Mouse (Mus musculus) neural tube, embryonic 13.5 days (tissue): ENCODE data around the gene Col18a1. TPM values are rescaled to one million over a fixed set of nuclear protein-coding genes. Genes with fewer than 3 reads are reported as not detected.
"Not testable (repeated sequence)": the region's sequence is repeated elsewhere in the genome, so short reads cannot be mapped to it uniquely, and the experiment has no call there.

ENCODE experiments used
- ATAC-seq: fragments of 200-750 bp; cut with Nextera tagmentation; 2 replicates; pipeline ENCODE4 v1.8.0; 2017; ENCODE audit warnings: low read depth, mild to moderate bottlenecking, moderate TSS enrichment, moderate library complexity
- H3K27ac ChIP-seq: fragments of 300-500 bp; sonication (generic); replicated peaks from 2 replicates; pipeline ENCODE4 v1.5.1; 2015; ENCODE audit warnings: moderate library complexity, mild to moderate bottlenecking, inconsistent platforms
- H3K27me3 ChIP-seq: fragments of 300-500 bp; sonication (generic); 2 replicates; pipeline ENCODE4 v1.6.1; 2015; ENCODE audit warnings: mild to moderate bottlenecking, inconsistent platforms
- H3K36me3 ChIP-seq: fragments of 300-500 bp; sonication (generic); 2 replicates; pipeline ENCODE4 v1.6.1; 2015; ENCODE audit warnings: mild to moderate bottlenecking, inconsistent platforms
- H3K4me1 ChIP-seq: fragments of 300-500 bp; sonication (generic); replicated peaks from 2 replicates; pipeline ENCODE4 v1.6.1; 2015; ENCODE audit warnings: inconsistent platforms
- H3K4me2 ChIP-seq: fragments of 300-500 bp; sonication (generic); 2 replicates; pipeline ENCODE4 v1.6.1; 2015; ENCODE audit warnings: inconsistent platforms, mild to moderate bottlenecking, moderate library complexity
- H3K4me3 ChIP-seq: fragments of 300-500 bp; sonication (generic); 2 replicates; pipeline ENCODE4 v1.5.1; 2015; ENCODE audit warnings: mild to moderate bottlenecking, inconsistent platforms
- H3K9ac ChIP-seq: fragments of 300-500 bp; sonication (generic); 2 replicates; pipeline ENCODE4 v1.6.1; 2015; ENCODE audit warnings: moderate library complexity, mild to moderate bottlenecking, inconsistent platforms
- H3K9me3 ChIP-seq: fragments of 300-500 bp; sonication (generic); 2 replicates; pipeline ENCODE4 v1.6.1; 2016; ENCODE audit warnings: inconsistent platforms
- WGBS: fragments of 180-500 bp; shearing (Covaris S2); methylation state at CpG from one replicate; pipeline ENCODE4 v1.1.7; 2015; 5-methylcytosine and 5-hydroxymethylcytosine counted together
- polyA plus RNA-seq: library from polyadenylated mRNA; unstranded; fragments of >200 nt; fragmentation: Nextera tagmentation; extraction: Ambion mirVana; gene quantifications from 2 replicates; pipeline ENCODE4 v1.2.1, GENCODE M21; 2015

Col18a1 gene
- polyA plus RNA-seq, 1 experiment from 2014 or later = 64.2 TPM

- Histone ChIP-seq H3K36me3 (no peaks in the 10 kb centered on the region), H3K27ac (no peak overlapping the region; the same call in 1 of the 2 replicates)
- ATAC-seq = no peak
These were observed 16.3 kb downstream of the Col18a1 start for GRCm38 (mm10) chr10:77150016-77150415.

DNA sequence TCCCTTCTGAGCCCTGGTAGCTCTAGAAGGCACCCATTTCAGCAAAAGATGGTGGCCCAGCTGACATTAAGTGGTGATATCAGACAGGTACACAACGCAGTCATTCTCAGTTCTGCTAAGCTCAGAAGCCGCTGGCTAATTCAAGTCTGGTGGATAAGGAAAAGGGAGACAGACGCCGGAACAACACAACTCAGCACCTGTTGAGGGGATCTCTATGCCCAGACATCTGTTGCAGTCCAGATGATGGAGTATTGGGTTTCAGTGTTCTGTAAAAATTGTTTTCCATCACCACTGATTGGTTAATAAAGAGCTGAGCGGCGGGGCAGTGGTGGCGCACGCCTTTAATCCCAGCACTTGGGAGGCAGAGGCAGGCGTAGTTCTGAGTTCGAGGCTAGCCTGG is 18.8 kb downstream of the Col18a1 start:
- H3K27me3 ChIP-seq = no peaks in the 10 kb centered on the region

More at GRCm38 (mm10) chr10:77150016-77150415, 16.3 kb downstream of the Col18a1 start:
- H3K9ac ChIP-seq = no peak overlapping the region
- peaks cover 29% of the 10 kb centered on the region for H3K4me1 ChIP-seq
- H3K4me2 ChIP-seq = no peak overlapping the region
- no peak overlapping the region for H3K4me3 ChIP-seq
- H3K9me3 ChIP-seq = no peaks in the 10 kb centered on the region
- no peaks in the 10 kb centered on the region for H3K27me3 ChIP-seq
- WGBS = 53% methylated on average over 8 of the region's 8 CpGs

GRCm38 (mm10) chr10:77146901-77147463 is 19.4 kb downstream of the Col18a1 start:
- WGBS = 69% methylated on average over 4 of the region's 4 CpGs
- no peak overlapping the region for H3K9ac ChIP-seq
- H3K4me3 ChIP-seq = no peak overlapping the region
- H3K9me3 ChIP-seq = no peaks in the 10 kb centered on the region
- ATAC-seq = no peak
- no peaks in the 10 kb centered on the region for H3K36me3 ChIP-seq
- H3K27me3 ChIP-seq = no peaks in the 10 kb centered on the region
- H3K27ac ChIP-seq = no peak overlapping the region
- peaks cover 21% of the 10 kb centered on the region for H3K4me1 ChIP-seq
- no peak overlapping the region for H3K4me2 ChIP-seq

More for the DNA sequence above, 18.8 kb downstream of the Col18a1 start:
- Histone ChIP-seq H3K4me3 (no peak overlapping the region), H3K36me3 (no peaks in the 10 kb centered on the region), H3K4me1 (peaks cover 27% of the 10 kb centered on the region), H3K27ac (no peak overlapping the region), H3K9me3 (no peaks in the 10 kb centered on the region), H3K9ac (no peak overlapping the region), H3K4me2 (no peak overlapping the region)
- no peak for ATAC-seq
- 90% methylated on average over 10 of the region's 10 CpGs for WGBS

GRCm38 (mm10) chr10:77145946-77146345 is 20.4 kb downstream of the Col18a1 start:
- H3K27ac ChIP-seq = no peak overlapping the region
- no peaks in the 10 kb centered on the region for H3K27me3 ChIP-seq

GRCm38 (mm10) chr10:77144372-77144771 is 22.0 kb downstream of the Col18a1 start:
- no peak for ATAC-seq

More at GRCm38 (mm10) chr10:77145946-77146345, 20.4 kb downstream of the Col18a1 start:
- H3K9me3 ChIP-seq = no peaks in the 10 kb centered on the region
- no peak overlapping the region for H3K4me2 ChIP-seq
- no peak overlapping the region for H3K9ac ChIP-seq
- WGBS = 48% methylated on average over 1 of the region's 1 CpGs
- no peak for ATAC-seq
- H3K36me3 ChIP-seq = no peaks in the 10 kb centered on the region
- no peak overlapping the region for H3K4me3 ChIP-seq
- peaks cover 11% of the 10 kb centered on the region for H3K4me1 ChIP-seq

GRCm38 (mm10) chr10:77142328-77142727 is 24.0 kb downstream of the Col18a1 start:
- WGBS = 93% methylated on average over 2 of the region's 2 CpGs
- H3K27ac ChIP-seq = no peak overlapping the region

More at GRCm38 (mm10) chr10:77144372-77144771, 22.0 kb downstream of the Col18a1 start:
- no peaks in the 10 kb centered on the region for H3K9me3 ChIP-seq
- H3K9ac ChIP-seq = no peak overlapping the region
- no peak overlapping the region for H3K4me3 ChIP-seq
- no peaks in the 10 kb centered on the region; the same call in 1 of the 2 replicates for H3K4me1 ChIP-seq
- H3K4me2 ChIP-seq = no peak overlapping the region
- no peak overlapping the region for H3K27ac ChIP-seq
- no peaks in the 10 kb centered on the region for H3K36me3 ChIP-seq
- WGBS = 98% methylated on average over 2 of the region's 2 CpGs
- H3K27me3 ChIP-seq = no peaks in the 10 kb centered on the region

DNA sequence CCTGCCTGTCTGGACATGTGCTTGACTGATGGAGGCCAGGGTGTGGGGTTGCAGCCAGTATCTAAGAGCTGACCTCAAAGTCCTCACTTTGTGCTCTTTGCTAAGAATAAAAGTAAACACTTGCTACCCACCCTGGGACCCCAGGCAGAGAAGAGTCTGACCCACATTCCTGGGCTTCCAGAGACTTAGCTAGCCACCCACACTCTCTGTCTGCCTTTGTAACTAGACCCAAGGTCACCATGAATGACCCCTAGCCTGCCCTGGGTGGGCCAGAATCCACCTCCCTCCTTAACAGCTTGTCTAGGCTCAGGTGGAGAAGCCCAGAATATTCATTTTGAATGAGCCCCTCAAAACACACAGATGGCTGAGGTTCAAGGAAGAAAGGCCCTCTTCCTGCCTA is 28.0 kb downstream of the Col18a1 start:
- H3K4me2 ChIP-seq = no peak overlapping the region
- peaks cover 2% of the 10 kb centered on the region; the same call in 1 of the 2 replicates for H3K4me1 ChIP-seq
- H3K9me3 ChIP-seq = no peaks in the 10 kb centered on the region
- no peak overlapping the region for H3K9ac ChIP-seq
- H3K4me3 ChIP-seq = no peak overlapping the region
- no peaks in the 10 kb centered on the region for H3K27me3 ChIP-seq
- no peak for ATAC-seq
- no peaks in the 10 kb centered on the region for H3K36me3 ChIP-seq
- H3K27ac ChIP-seq = no peak overlapping the region

More at GRCm38 (mm10) chr10:77142328-77142727, 24.0 kb downstream of the Col18a1 start:
- Histone ChIP-seq H3K4me2 (no peak overlapping the region), H3K4me3 (no peak overlapping the region), H3K4me1 (no peaks in the 10 kb centered on the region; the same call in 1 of the 2 replicates), H3K27me3 (no peaks in the 10 kb centered on the region), H3K9me3 (no peaks in the 10 kb centered on the region), H3K9ac (no peak overlapping the region), H3K36me3 (no peaks in the 10 kb centered on the region)
- no peak for ATAC-seq

GRCm38 (mm10) chr10:77136205-77136604 is 30.1 kb downstream of the Col18a1 start:
- 96% methylated on average over 6 of the region's 6 CpGs for WGBS
- Histone ChIP-seq H3K4me2 (no peak overlapping the region), H3K4me3 (no peak overlapping the region), H3K27me3 (no peaks in the 10 kb centered on the region), H3K27ac (no peak overlapping the region), H3K9me3 (no peaks in the 10 kb centered on the region), H3K4me1 (peaks cover 23% of the 10 kb centered on the region), H3K36me3 (no peaks in the 10 kb centered on the region), H3K9ac (no peak overlapping the region)
- no peak for ATAC-seq

GRCm38 (mm10) chr10:77135274-77135829 is 31.0 kb downstream of the Col18a1 start:
- no peak for ATAC-seq
- H3K9me3 ChIP-seq = no peaks in the 10 kb centered on the region
- H3K4me2 ChIP-seq = no peak overlapping the region
- no peak overlapping the region for H3K9ac ChIP-seq
- WGBS = 93% methylated on average over 5 of the region's 5 CpGs
- peaks cover 30% of the 10 kb centered on the region for H3K4me1 ChIP-seq
- H3K36me3 ChIP-seq = no peaks in the 10 kb centered on the region
- no peaks in the 10 kb centered on the region for H3K27me3 ChIP-seq
- no peak overlapping the region for H3K27ac ChIP-seq
- no peak overlapping the region for H3K4me3 ChIP-seq

GRCm38 (mm10) chr10:77134807-77135152 is 31.6 kb downstream of the Col18a1 start:
- not testable (repeated sequence) for H3K4me3 ChIP-seq, H3K4me2 ChIP-seq, H3K27ac ChIP-seq, H3K27me3 ChIP-seq, H3K9ac ChIP-seq, H3K9me3 ChIP-seq, ATAC-seq, H3K36me3 ChIP-seq
- 69% methylated on average over 6 of the region's 6 CpGs for WGBS
- peaks cover 36% of the 10 kb centered on the region for H3K4me1 ChIP-seq

DNA sequence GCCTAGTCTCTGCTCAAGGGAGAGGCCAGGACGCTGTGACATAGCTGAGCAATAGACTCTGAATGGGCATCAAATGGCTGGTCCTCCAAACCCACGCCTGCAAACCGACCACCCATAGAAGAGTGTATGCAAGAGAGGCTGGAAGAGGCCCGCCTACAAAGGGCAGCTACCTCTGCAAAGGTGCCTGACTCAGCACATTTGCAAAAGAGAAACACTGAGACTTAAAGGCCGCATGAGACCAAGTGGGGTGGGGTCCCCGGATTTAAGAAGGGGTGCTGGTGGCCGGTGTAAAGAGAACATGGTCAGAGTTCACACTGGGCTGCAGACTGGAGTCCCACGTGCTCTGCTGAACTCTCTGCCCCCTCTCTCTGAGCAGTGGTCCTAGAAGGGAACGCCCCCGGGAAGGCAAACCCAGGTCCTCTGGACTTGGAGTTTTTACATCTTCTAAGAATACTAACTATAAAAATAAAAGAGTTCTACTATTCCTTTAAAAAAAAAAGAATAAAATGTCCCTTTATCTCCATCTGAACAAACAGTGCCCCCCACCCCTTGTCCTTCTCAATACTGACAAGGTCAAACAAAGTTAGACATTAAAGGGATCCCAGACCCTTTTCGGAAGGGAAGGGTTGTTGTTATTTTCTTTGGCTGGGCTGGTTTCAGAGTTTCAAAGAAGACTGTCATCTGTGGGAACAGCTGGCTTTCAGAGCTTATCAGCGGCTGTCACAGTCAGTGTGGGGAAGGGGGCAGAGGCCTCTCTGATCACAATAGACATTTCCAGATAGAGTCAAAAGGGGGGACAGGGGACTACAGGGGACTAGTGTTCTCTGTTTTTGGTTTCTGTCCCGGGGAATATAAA is 32.2 kb downstream of the Col18a1 start:
- 58% methylated on average over 13 of the region's 13 CpGs for WGBS
- H3K4me3 ChIP-seq = no peak overlapping the region

DNA sequence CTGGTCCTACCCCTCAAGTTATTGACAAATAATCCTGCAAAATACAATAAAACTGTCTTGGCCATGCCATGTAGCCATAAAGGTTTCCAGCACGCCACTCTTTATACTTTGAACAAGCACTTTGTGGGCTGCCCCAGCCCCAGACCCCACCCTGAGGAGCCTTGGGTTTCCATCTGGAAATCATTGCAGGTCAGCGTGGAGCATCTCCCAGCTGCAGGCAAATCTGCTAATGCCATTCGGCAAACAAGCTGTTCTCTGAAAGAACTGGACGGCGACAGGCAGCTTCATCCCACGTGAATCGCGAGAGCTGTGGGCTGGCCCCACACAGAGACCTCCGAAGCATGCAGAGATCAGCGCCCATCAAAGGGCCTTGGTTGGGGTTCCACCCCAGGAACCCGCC is 34.2 kb downstream of the Col18a1 start:
- Histone ChIP-seq H3K36me3 (no peaks in the 10 kb centered on the region), H3K27me3 (no peaks in the 10 kb centered on the region), H3K4me1 (peaks cover 39% of the 10 kb centered on the region), H3K9ac (no peak overlapping the region), H3K4me3 (no peak overlapping the region), H3K4me2 (no peak overlapping the region), H3K27ac (peak overlapping the region; percentile 38; the same call in 1 of the 2 replicates), H3K9me3 (no peaks in the 10 kb centered on the region)
- WGBS = 48% methylated on average over 11 of the region's 11 CpGs
- ATAC-seq = no peak

More for the DNA sequence above, 32.2 kb downstream of the Col18a1 start:
- no peak for ATAC-seq
- H3K4me2 ChIP-seq = no peak overlapping the region
- no peaks in the 10 kb centered on the region for H3K9me3 ChIP-seq
- H3K36me3 ChIP-seq = no peaks in the 10 kb centered on the region
- H3K27me3 ChIP-seq = no peaks in the 10 kb centered on the region
- H3K9ac ChIP-seq = no peak overlapping the region
- H3K27ac ChIP-seq = 0 out of 2 replicates have a peak overlapping the region, but pooled peaks have one; percentile 9
- H3K4me1 ChIP-seq = peaks cover 39% of the 10 kb centered on the region
